Mouse (Mus musculus): ENCODE data around the gene Sept12. TPM values are rescaled to one million over a fixed set of nuclear protein-coding genes. Genes with fewer than 3 reads are reported as not detected.

Gene Sept12
- polyA plus RNA-seq, 1 experiment = not detected

- H3K4me3 ChIP-seq (replicated peaks) = peak overlapping the region; percentile 89
- no peaks in the 10 kb centered on the region for H3K36me3 ChIP-seq (ENCODE audit: control insufficient read depth)
- H3K4me1 ChIP-seq (ENCODE audit: control insufficient read depth) = peaks cover 26% of the 10 kb centered on the region
- H3K9me3 ChIP-seq (ENCODE audit: control insufficient read depth, low read length) = no peaks in the 10 kb centered on the region
- TF ChIP-seq GATA1 (IDR thresholded peaks at IDR 0.05; ENCODE audit: low read length) = no peak
- no peaks in the 10 kb centered on the region for H3K27me3 ChIP-seq (ENCODE audit: control insufficient read depth)
Observed at GRCm38 (mm10) chr16:4965392-4966129, 32.1 kb downstream of the Sept12 start.

GRCm38 (mm10) chr16:4964731-4965391 lies 32.8 kb downstream of the Sept12 start:
- Histone ChIP-seq H3K4me1 (ENCODE audit: control insufficient read depth) (peaks cover 27% of the 10 kb centered on the region), H3K9me3 (ENCODE audit: control insufficient read depth, low read length) (no peaks in the 10 kb centered on the region)
- TF ChIP-seq TAL1 (IDR thresholded peaks at IDR 0.05; ENCODE audit: low read length) = no peak
- no peak for TF ChIP-seq GATA1 (IDR thresholded peaks at IDR 0.05; ENCODE audit: low read length)

GRCm38 (mm10) chr16:4963797-4964709 lies 33.6 kb downstream of the Sept12 start, which contains the start of gene Anks3:
Gene Anks3, minus strand, starts transcription at chr16:4964205.
- peaks cover 27% of the 10 kb centered on the region for H3K4me1 ChIP-seq (ENCODE audit: control insufficient read depth)
- H3K9me3 ChIP-seq (ENCODE audit: control insufficient read depth, low read length) = no peaks in the 10 kb centered on the region
- TF ChIP-seq GATA1 (IDR thresholded peaks at IDR 0.05; ENCODE audit: low read length) = peak; percentile 56
- TF ChIP-seq TAL1 (IDR thresholded peaks at IDR 0.05; ENCODE audit: low read length) = no peak
- peaks cover 12% of the 10 kb centered on the region for H3K36me3 ChIP-seq (ENCODE audit: control insufficient read depth)
- H3K4me3 ChIP-seq (replicated peaks) = peak within 1 kb of the TSS; percentile 89
- H3K27me3 ChIP-seq (ENCODE audit: control insufficient read depth) = no peaks in the 10 kb centered on the region

More at GRCm38 (mm10) chr16:4964731-4965391, 32.8 kb downstream of the Sept12 start:
- no peaks in the 10 kb centered on the region for H3K27me3 ChIP-seq (ENCODE audit: control insufficient read depth)
- H3K4me3 ChIP-seq (replicated peaks) = peak overlapping the region; percentile 89
- H3K36me3 ChIP-seq (ENCODE audit: control insufficient read depth) = peaks cover 5% of the 10 kb centered on the region

DNA sequence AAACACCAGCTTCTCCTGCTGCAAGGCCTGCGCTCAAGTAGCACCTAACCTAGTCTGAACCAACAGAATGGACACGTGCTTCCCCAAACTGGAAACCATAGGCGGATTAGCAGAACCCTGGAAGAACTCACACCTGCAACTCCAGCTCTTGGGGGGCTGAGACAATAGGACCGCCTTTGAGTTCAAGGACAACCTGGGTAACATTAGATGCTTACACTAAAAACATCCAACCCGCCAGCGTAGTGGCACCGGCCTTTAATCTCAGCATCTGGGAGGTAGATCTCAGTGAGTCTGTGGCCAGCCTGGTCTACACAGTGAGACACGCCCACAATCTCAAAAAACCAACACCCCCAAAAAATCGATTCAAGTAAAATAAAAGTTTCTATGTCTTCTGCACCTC lies 34.3 kb downstream of the Sept12 start:
- no peaks in the 10 kb centered on the region for H3K9me3 ChIP-seq (ENCODE audit: control insufficient read depth, low read length)
- peaks cover 13% of the 10 kb centered on the region for H3K36me3 ChIP-seq (ENCODE audit: control insufficient read depth)
- no peaks in the 10 kb centered on the region for H3K27me3 ChIP-seq (ENCODE audit: control insufficient read depth)
- peaks cover 27% of the 10 kb centered on the region for H3K4me1 ChIP-seq (ENCODE audit: control insufficient read depth)
- H3K4me3 ChIP-seq (replicated peaks) = peak overlapping the region; percentile 89
- TF ChIP-seq TAL1 (IDR thresholded peaks at IDR 0.05; ENCODE audit: low read length) (no peak), GATA1 (IDR thresholded peaks at IDR 0.05; ENCODE audit: low read length) (no peak)

DNA sequence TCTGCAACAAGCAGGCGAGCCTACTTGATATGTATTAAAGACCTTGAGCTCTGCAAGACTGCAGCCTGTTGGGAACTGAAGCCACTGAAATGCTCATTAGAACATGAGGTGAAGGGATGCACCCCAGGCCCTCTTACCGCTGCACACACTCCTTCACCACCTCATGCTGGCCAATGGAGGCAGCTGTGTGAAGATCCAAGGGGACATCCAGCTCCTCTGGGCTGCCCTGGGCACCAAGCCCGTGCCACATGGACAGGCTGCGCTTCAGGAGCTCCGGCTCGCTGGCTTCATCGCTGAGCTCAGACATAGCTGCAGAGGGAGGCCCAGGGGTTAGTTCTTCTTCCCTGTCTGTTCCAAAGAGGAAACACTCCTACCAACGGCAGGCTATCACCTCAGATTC lies 37.4 kb downstream of the Sept12 start:
- Histone ChIP-seq H3K4me1 (ENCODE audit: control insufficient read depth) (peaks cover 25% of the 10 kb centered on the region), H3K27me3 (ENCODE audit: control insufficient read depth) (no peaks in the 10 kb centered on the region), H3K4me3 (replicated peaks) (no peak overlapping the region), H3K9me3 (ENCODE audit: control insufficient read depth, low read length) (no peaks in the 10 kb centered on the region), H3K36me3 (ENCODE audit: control insufficient read depth) (peaks cover 39% of the 10 kb centered on the region)
- no peak for TF ChIP-seq GATA1 (IDR thresholded peaks at IDR 0.05; ENCODE audit: low read length)
- TF ChIP-seq TAL1 (IDR thresholded peaks at IDR 0.05; ENCODE audit: low read length) = no peak

DNA sequence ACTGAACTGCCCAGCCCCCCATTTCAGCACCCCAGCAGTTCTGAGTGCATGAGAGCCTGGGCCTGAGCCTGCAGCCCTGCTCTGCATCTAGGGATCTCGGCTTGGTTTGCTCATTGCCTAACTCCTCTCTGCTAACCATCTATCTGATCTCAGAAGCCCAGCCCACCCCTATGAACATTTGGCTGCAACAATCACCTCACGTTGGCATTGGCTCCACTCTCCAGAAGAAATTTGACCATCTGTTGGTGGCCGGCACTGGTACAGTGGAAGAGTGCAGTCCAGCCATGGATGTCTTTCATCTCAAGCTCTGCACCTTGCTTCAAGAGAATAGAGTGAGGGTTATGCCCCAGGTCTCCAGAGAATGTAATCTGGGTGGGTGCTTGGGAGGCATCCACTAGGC lies 40.2 kb downstream of the Sept12 start:
- no peak overlapping the region for H3K4me3 ChIP-seq (replicated peaks)
- no peaks in the 10 kb centered on the region for H3K9me3 ChIP-seq (ENCODE audit: control insufficient read depth, low read length)
- peaks cover 12% of the 10 kb centered on the region for H3K4me1 ChIP-seq (ENCODE audit: control insufficient read depth)
- H3K36me3 ChIP-seq (ENCODE audit: control insufficient read depth) = peaks cover 64% of the 10 kb centered on the region
- no peak for TF ChIP-seq GATA1 (IDR thresholded peaks at IDR 0.05; ENCODE audit: low read length)
- TF ChIP-seq TAL1 (IDR thresholded peaks at IDR 0.05; ENCODE audit: low read length) = no peak
- H3K27me3 ChIP-seq (ENCODE audit: control insufficient read depth) = no peaks in the 10 kb centered on the region

- peaks cover 69% of the 10 kb centered on the region for H3K36me3 ChIP-seq (ENCODE audit: control insufficient read depth)
- H3K4me1 ChIP-seq (ENCODE audit: control insufficient read depth) = peaks cover 8% of the 10 kb centered on the region
- no peak overlapping the region for H3K4me3 ChIP-seq (replicated peaks)
Observed at GRCm38 (mm10) chr16:4956609-4957008, 41.0 kb downstream of the Sept12 start.

DNA sequence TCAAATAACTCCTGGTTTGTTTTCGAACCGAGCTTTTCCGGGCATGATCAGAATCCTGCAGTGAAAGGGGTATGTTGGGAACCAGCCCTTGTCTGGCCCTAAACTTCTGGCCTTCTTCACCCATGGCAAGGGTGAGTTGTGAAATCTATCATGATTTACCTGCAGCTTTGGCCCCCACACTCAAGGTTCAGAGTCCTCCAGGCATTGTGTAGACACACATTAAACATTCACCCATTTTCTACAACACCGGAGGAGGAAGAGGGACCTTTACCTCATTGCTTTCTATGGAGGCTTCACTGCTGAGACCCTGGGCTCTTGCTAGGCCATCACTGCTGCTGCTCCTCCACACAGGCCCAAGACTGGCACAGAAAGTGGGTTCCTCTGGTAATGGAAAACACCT lies 50.3 kb downstream of the Sept12 start:
- Histone ChIP-seq H3K9me3 (ENCODE audit: control insufficient read depth, low read length) (no peaks in the 10 kb centered on the region), H3K4me3 (replicated peaks) (no peak overlapping the region), H3K4me1 (ENCODE audit: control insufficient read depth) (no peaks in the 10 kb centered on the region; the same call in 1 of the 2 replicates), H3K27me3 (ENCODE audit: control insufficient read depth) (no peaks in the 10 kb centered on the region), H3K36me3 (ENCODE audit: control insufficient read depth) (peaks cover 67% of the 10 kb centered on the region)
- no peak for TF ChIP-seq TAL1 (IDR thresholded peaks at IDR 0.05; ENCODE audit: low read length)
- no peak for TF ChIP-seq GATA1 (IDR thresholded peaks at IDR 0.05; ENCODE audit: low read length)

More at GRCm38 (mm10) chr16:4956609-4957008, 41.0 kb downstream of the Sept12 start:
- no peak for TF ChIP-seq GATA1 (IDR thresholded peaks at IDR 0.05; ENCODE audit: low read length)
- no peak for TF ChIP-seq TAL1 (IDR thresholded peaks at IDR 0.05; ENCODE audit: low read length)
- no peaks in the 10 kb centered on the region for H3K27me3 ChIP-seq (ENCODE audit: control insufficient read depth)
- H3K9me3 ChIP-seq (ENCODE audit: control insufficient read depth, low read length) = no peaks in the 10 kb centered on the region
